Mouse (Mus musculus): Measurements from ENCODE around the gene 9130213A22Rik. TPM values are rescaled to one million over a fixed set of nuclear protein-coding genes. Genes with fewer than 3 reads are reported as not detected.

9130213A22Rik gene
- polyA plus RNA-seq, 1 experiment: 1.2 TPM

DNA sequence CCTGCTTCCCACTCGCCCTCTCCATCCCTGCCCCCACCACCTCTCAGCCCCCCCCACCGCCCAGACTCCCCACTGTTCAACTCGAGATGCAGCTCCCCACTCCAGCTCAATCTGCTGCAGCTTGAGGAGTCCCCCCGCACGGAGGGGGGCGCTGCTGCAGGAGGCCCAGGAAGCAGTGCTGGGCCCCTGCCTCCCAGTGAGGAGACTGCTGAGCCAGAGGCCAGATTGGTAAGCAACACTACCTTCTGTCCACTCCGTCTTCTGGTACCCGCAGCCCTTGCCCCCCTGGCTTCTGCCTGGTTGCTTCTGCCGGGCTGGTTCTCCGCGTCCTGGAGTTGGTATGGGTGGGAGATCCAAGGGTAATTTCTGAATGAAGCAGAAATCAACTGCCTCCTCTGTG is 15.5 kb downstream of the 9130213A22Rik start:
- DNase-seq (ENCODE audit: low read depth): no peak

- no peak for DNase-seq (ENCODE audit: low read depth)
Observed at GRCm38 (mm10) chr11:69106299-69106698, 16.1 kb downstream of the 9130213A22Rik start.

- no peak for DNase-seq (ENCODE audit: low read depth)
Observed at GRCm38 (mm10) chr11:69105796-69106195, 16.6 kb downstream of the 9130213A22Rik start.

- no peak for DNase-seq (ENCODE audit: low read depth)
Observed at GRCm38 (mm10) chr11:69105227-69105626, 17.2 kb downstream of the 9130213A22Rik start.

- DNase-seq (ENCODE audit: low read depth): no peak
Observed at GRCm38 (mm10) chr11:69104487-69104886, 17.9 kb downstream of the 9130213A22Rik start.

GRCm38 (mm10) chr11:69103531-69104435 is 18.6 kb downstream of the 9130213A22Rik start:
- DNase-seq (ENCODE audit: low read depth): no peak

- DNase-seq (ENCODE audit: low read depth): no peak
Observed at GRCm38 (mm10) chr11:69103121-69103520, 19.3 kb downstream of the 9130213A22Rik start.

DNA sequence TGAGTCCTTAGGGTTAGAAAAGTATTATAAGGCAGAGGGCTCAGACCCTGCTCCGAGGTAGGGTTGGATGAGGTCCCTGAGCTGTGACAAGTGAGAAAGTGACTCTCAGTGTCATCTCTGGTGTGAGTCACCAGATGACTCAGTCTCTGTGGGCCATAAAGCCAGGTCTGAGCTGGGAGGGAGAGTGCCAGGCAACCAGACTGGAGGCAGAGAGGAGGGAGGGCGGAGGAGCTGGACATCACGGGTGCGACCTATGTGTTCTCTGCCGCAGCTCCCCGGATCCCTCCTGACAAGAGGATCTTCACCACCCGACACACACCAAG is 20.0 kb downstream of the 9130213A22Rik start:
- DNase-seq (ENCODE audit: low read depth): no peak

- no peak for DNase-seq (ENCODE audit: low read depth)
Observed at GRCm38 (mm10) chr11:69101604-69102402, 20.6 kb downstream of the 9130213A22Rik start.

GRCm38 (mm10) chr11:69100639-69101360 is 21.6 kb downstream of the 9130213A22Rik start:
- DNase-seq (ENCODE audit: low read depth): no peak

DNA sequence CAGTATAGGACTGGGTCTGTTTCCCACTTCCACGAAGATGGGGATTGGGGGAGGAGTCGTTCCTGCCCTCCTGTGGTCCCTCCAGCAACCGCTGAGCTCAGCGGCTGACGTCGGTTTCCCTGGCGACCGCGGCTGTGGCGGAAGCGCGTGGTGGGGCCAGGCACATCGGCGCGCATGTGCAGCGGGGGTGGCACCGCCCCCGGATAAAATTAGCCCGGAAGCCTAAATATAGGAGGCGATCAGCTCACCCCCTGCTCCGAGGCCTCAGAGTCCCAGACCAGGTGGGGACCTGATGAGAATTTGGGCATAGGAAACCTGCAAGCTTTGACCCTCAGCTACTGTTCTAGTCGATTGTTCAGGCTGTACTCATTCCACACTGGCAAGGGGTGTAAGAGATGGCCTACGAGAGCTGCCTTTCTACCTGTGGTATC is 22.5 kb downstream of the 9130213A22Rik start:
- no peak for DNase-seq (ENCODE audit: low read depth)

DNA sequence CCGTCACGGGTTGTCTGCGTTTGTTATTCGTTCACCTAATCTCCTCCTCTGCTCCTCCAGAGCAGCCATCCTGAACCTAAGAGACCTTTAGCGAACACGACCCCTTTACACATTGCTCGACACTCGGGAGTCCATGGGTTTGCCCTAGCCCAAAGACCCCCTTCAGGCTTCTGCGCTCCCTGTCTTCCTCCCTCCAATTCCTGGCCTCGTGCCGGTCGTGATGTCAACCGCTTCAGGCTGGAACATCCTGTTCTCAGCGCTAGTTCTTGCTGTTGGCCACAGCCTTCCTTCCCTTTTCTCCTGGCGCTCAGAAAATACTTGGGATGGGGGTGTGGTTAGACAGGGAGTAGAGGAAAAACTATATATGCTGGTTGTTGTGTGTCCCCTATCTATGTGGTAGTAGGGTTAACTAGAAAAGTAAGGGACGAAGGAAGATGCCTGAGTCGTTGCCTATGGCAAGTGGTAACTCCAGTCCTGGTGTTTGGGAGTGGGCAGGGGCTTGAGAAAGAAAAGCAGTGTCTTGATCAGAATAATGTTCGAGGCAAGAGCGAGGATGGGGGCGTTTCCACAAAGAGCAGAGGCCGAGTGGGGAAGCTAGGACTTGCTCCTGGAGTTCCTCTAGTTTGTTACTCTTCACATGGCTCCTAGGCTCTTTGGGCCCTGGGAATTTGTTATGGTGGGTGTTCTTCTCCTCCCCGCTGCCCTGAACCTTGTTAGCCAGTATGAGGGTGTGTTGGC is 23.0 kb downstream of the 9130213A22Rik start:
- no peak for DNase-seq (ENCODE audit: low read depth)

GRCm38 (mm10) chr11:69098762-69099091 is 23.7 kb downstream of the 9130213A22Rik start:
- no peak for DNase-seq (ENCODE audit: low read depth)

- DNase-seq (ENCODE audit: low read depth): no peak
Observed at GRCm38 (mm10) chr11:69098039-69098761, 24.2 kb downstream of the 9130213A22Rik start.

DNA sequence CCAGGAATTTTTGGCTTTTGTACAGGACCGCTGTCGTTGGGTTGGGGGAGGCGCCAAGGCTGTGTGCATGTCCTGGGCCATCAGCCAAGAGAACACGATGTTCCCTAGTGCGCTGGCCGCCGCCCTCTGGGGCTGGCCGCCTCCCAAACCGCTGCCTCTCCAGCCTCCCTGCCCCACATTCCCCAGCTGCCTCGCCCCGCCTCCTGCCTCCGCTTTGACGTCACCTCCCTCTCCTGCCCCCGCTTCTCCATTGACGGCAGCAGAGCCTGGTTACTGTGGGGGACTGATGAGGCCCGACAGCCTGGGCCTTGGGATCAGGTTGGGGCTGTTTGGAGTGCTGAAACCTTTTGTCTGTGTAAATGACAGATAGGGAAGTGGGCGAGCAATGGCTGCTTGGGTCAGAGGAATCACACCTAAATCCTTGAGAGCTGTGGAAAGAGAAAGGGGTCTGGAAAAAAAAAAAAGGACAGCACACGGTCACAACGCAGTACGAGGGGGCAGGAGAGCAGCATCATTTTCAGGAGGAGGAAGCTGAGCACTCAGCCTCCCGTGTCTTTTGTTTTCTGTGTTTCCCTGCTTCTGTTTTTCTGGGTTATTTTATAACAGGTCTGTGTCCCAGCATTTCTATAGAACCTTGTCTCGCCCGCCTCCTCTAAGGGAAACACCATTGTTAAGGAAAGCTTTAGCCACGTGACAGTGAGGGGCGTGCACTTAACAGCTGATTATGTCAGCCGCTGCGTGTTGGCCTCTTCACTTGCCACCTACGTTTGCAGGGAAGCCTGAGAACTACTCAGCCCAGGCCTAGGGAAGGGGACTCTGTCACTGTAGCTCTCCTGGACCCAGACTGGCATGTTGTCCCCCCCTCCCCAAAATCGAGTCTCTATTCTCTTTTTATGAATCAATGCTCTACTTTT is 25.1 kb downstream of the 9130213A22Rik start:
- DNase-seq (ENCODE audit: low read depth): no peak

- DNase-seq (ENCODE audit: low read depth): no peak
Observed at GRCm38 (mm10) chr11:69096360-69096986, 25.9 kb downstream of the 9130213A22Rik start.

GRCm38 (mm10) chr11:69095511-69096231 is 26.7 kb downstream of the 9130213A22Rik start:
- no peak for DNase-seq (ENCODE audit: low read depth)

DNA sequence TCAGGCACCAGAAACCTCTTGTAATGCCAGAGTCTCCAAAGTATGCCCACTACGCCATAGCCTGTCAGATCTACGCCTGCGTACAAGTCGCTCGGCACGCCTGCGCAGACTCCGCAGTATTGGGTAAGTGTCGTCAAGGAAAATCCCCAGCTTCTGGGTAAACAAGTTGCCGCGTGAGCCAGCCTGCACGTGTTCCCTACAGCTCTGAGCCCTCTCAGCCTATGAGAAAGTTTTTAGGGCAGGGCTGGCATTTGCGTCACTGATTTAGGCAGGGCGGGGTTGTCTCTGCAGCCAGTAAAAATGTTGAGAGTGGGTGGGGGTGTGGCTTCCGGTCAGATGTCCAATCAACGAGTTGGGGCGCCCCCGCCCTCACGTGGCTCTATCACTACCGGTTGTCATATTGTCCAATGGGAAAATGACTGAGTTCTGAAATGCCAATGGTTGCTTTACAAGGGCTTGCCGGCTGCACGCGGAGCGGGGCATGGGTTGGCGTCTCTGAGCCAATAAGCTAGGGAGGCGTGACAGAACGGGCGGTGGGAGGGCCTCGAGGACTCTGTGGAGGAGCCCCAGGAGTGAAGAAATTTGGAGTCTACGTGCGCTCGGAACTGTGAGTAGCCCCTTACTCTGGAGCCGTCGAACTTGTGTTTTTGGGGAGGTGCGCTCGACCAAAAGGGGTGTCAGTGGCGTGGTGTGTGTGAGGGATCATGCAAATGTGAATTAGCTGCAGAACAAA is 27.5 kb downstream of the 9130213A22Rik start, which contains the start of gene Per1:
Per1 (plus strand) TSS at position 521 of the 733 bp plus-strand sequence.
- DNase-seq (ENCODE audit: low read depth): peak; percentile 96

All from gonadal fat pad, adult 2 months (tissue).